Mouse (Mus musculus) embryonic fibroblast, embryonic 13.5 days (primary cell): Measurements from ENCODE around the gene Cacna1a.

ENCODE experiments used
- CTCF ChIP-seq: IDR thresholded peaks from 2 replicates; pipeline ENCODE4 v1.5.1; 2011; ENCODE audit warnings: mild to moderate bottlenecking, control low read depth, low read length, moderate library complexity, borderline replicate concordance; ENCODE audit not compliant: insufficient read depth
- POLR2A ChIP-seq: IDR thresholded peaks from 2 replicates; pipeline ENCODE4 v1.6.1; 2011; ENCODE audit warnings: low read depth, mild to moderate bottlenecking, control low read depth, low read length, moderate library complexity

DNA sequence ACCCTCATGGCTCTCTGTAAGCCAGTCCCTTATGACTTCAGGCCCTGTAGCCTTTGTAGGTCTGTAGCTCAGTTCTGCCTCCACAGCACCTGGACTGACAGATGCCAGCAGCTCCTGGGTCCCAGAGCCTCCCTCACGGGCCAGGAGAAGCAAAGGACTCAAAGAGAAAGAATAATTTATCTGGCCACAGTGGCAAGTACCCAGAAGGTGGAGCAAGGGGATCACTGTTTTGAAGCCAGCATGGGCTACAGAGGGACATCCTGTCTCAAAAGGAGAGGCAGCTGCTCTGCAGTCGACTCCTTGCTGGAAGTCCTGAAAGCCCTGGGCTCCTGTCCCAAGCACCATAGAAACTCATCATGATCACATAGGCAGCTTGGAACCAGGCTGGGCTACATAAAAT is 198.0 kb downstream of the Cacna1a start:
- TF ChIP-seq POLR2A (no peak), CTCF (no peak)
